Mouse (Mus musculus) retina, postnatal 7 days (tissue): ENCODE results near the gene Hist2h3c2.

Experiments used
- DNase-seq: peaks from one replicate; pipeline ENCODE4 v3.0.0-alpha.2; 2012; ENCODE audit warnings: low read depth, low spot score

Hist2h3c2 gene

DNA sequence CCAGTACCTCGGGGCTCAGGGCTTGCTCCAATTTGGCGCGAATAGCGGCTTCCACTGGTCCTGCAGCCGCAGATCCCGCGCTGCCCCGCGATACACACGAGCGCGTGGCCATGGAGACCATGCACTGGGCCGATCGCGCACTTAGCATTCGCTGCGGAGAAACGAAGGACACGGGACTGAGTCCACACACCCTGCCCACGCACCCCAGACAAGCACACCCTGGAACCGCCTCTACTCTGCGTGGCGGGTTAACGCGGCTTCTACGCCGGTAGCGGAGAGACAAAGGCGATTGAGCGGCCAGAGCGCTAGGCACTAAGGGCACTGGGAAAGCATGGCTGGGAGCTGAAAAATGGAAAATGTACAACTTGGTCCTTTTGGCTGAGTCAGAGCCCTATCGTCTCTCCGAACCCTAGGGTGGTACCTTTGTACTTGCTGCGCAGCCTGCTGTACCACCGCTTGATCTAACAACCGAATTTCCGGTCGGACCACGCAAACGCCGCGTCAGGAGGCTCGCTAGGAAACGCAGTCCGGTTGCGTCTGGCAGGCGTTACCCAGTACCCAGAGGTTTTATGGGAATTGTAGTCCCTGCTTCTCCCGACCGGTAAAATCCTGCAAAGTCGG is 41.7 kb downstream of the Hist2h3c2 start:
- no peak for DNase-seq

DNA sequence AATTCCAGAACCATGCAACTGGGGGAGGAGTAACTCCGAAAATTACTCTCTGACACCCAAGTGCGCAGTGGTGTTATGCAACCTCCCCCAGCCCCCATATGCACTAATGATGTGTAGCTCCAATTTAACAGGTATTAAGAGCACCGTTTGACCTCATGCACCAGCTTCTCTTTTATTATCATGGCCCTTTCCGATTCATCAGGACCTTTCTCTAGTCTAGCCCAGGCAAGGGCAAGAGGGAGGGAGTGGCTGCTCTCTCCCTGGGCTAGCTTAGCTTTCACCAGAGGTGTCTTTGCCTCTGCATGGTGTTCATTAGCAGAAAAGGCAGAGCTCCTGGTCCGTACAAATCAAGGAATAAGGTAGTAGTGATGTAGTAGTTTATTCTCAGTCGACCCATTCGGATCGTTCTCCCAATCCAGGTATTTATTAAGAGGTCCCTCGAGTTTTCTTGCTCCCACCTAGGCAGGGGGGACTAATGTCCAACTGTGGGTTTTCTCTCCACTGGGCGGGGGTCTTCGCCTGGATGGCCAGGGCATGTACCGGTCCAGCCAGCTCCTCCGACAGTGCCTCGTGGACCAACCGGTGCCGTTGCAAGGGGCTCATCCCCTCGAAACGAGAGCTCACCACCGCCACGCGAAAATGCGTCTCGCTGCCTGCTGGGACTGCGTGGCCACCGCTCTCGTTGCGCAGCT is 42.3 kb downstream of the Hist2h3c2 start:
- no peak for DNase-seq

DNA sequence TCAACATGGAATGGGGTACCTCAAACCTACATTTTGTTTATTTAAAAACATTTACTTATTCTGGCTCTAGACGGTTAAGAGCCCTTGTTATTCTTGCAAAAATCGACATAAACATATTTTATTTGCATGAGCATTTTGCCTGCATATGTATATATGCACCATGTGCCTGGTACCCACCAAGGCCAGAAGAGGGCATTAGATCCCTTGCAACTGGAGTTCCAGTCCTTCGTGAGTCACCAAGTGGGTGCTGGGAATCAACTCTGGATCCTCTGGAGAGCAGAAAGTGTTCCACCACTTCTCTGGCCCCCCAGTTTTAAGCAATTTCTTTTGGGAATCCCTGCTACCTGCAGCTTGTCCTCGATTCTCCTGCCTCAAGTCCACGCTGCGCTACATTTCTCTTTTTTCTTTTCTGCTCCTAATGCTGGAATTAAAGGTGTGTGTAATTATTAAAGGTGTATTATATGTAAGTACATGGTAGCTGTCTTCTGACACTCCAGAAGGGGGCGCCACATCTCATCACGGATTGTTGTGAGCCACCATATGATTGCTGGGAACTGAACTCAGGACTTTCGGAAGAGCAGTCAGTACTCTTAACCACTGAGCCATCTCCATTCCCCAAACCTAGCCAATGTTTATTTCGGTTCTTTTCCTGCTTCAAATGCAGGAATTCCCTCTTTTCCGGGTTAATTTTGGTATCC is 43.2 kb downstream of the Hist2h3c2 start:
- DNase-seq, result no peak

GRCm38 (mm10) chr3:96194966-96195365 is 44.0 kb downstream of the Hist2h3c2 start:
- no peak for DNase-seq

- no peak for DNase-seq
Measured at GRCm38 (mm10) chr3:96192977-96193376, 46.0 kb downstream of the Hist2h3c2 start.
